Mouse (Mus musculus): ENCODE data around the gene Apol11b.
"Not testable (repeated sequence)": the region's sequence is repeated elsewhere in the genome, so short reads cannot be mapped to it uniquely, and the experiment has no call there.

DNA sequence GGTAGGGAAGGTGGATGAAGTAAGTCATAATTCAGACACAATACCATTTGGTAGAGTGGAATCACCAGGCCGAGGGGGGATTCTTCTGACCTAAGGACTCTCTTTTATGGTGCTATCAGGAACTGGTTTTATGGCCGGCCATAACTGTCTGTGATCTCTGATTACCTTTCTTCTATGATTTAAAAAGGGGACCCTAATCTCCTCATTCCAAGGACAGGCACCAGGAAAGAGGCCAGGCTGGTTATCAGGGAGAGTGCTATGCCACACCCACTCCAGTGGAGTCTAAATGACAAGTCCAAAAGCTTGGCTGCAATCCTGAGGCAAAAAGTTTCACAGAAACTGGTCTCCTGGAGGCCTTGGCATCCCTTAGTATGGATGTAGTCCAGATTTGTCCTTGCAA is 18.8 kb upstream of the Apol11b start:
- not testable (repeated sequence) for TF ChIP-seq CTCF (conservative IDR thresholded peaks at IDR 0.05; ENCODE audit: low read length); NANOG (IDR thresholded peaks at IDR 0.05; ENCODE audit: borderline replicate concordance, low read length); POU5F1 (IDR thresholded peaks at IDR 0.05; ENCODE audit: borderline replicate concordance, low read length)

Measured in E14TG2a.4 (cell line).